ENCODE assay signal across 24 mouse cellular contexts in genomic region chr17:84937220-84937619, GRCm38 (mm10). TPM values are rescaled to one million over a fixed set of nuclear protein-coding genes. Genes with fewer than 3 reads are reported as not detected.
DNase-seq lines count a peak whose midpoint lies in the region; ATAC-seq lines count a peak whose summit lies in the region.
"Had no signal": no experiment of that assay in that cellular context is flagged by ENCODE, and none has a peak within 500 bp of the region (broad histone marks: within the 10 kb centered on the region; RNA-seq: fewer than 3 reads in every experiment).

No protein-coding gene starts in this region.

- ATAC-seq in limb, embryonic 15.5 days (ENCODE audit: insufficient number of reproducible peaks, low FRiP score, low TSS enrichment, low read depth), result no peak
- no peak for ATAC-seq in midbrain, embryonic 11.5 days (ENCODE audit: low FRiP score)
- peak; percentile 32 for ATAC-seq in activated CD4-positive, CD25-positive, alpha-beta regulatory T cell, adult 4 months
- ATAC-seq: forebrain, embryonic 14.5 days; forebrain, postnatal 0 days; hindbrain, embryonic 16.5 days had no signal

- peaks cover 11% of the 10 kb centered on the region; the same call in 1 of the 2 replicates for H3K4me1 ChIP-seq in limb, embryonic 15.5 days
- peaks cover 13% of the 10 kb centered on the region; the same call in 1 of the 2 replicates for H3K4me1 ChIP-seq in limb, embryonic 10.5 days
- no peaks in the 10 kb centered on the region for H3K4me1 ChIP-seq in midbrain, embryonic 11.5 days (ENCODE audit: control insufficient read depth, insufficient read depth, low read length)
- no peaks in the 10 kb centered on the region; the same call in 1 of the 2 replicates for H3K4me1 ChIP-seq in midbrain, embryonic 10.5 days
- H3K4me1 ChIP-seq: hindbrain, embryonic 12.5 days had no signal

- no peaks in the 10 kb centered on the region for H3K9me3 ChIP-seq in limb, embryonic 15.5 days
- no peaks in the 10 kb centered on the region for H3K9me3 ChIP-seq in limb, embryonic 10.5 days (replicated peaks)
- 0 out of 2 replicates have a peak, but pooled peaks cover 3% of the 10 kb centered on the region for H3K9me3 ChIP-seq in midbrain, embryonic 11.5 days (ENCODE audit: control insufficient read depth, low read length)
- H3K9me3 ChIP-seq in midbrain, embryonic 10.5 days (replicated peaks), result 0 out of 2 replicates have a peak, but pooled peaks cover 1% of the 10 kb centered on the region
- H3K9me3 ChIP-seq: embryonic facial prominence, embryonic 12.5 days; embryonic facial prominence, embryonic 15.5 days; hindbrain, embryonic 12.5 days had no signal

- WGBS in limb, embryonic 15.5 days, result 82% methylated on average over 7 of the region's 7 CpGs
- 90% methylated on average over 7 of the region's 7 CpGs for WGBS in limb, embryonic 10.5 days
- WGBS in midbrain, embryonic 11.5 days, result 87% methylated on average over 7 of the region's 7 CpGs
- WGBS in midbrain, embryonic 10.5 days, result 90% methylated on average over 7 of the region's 7 CpGs

- no peak overlapping the region for H3K4me3 ChIP-seq in limb, embryonic 15.5 days
- no peak overlapping the region for H3K4me3 ChIP-seq in limb, embryonic 10.5 days
- H3K4me3 ChIP-seq in midbrain, embryonic 11.5 days (ENCODE audit: low read depth, low read length), result no peak overlapping the region
- no peak overlapping the region for H3K4me3 ChIP-seq in midbrain, embryonic 10.5 days
- H3K4me3 ChIP-seq: embryonic facial prominence, embryonic 12.5 days; embryonic facial prominence, embryonic 15.5 days; gastrocnemius, adult 2 months; hindbrain, embryonic 12.5 days had no signal

- H3K27ac ChIP-seq in limb, embryonic 15.5 days, result 0 out of 2 replicates have a peak overlapping the region, but pooled peaks have one; percentile 17
- no peak overlapping the region for H3K27ac ChIP-seq in limb, embryonic 10.5 days
- no peak overlapping the region for H3K27ac ChIP-seq in midbrain, embryonic 11.5 days (ENCODE audit: low read depth, low read length)
- no peak overlapping the region for H3K27ac ChIP-seq in midbrain, embryonic 10.5 days (replicated peaks)
- H3K27ac ChIP-seq: embryonic facial prominence, embryonic 12.5 days; embryonic facial prominence, embryonic 15.5 days; gastrocnemius, adult 2 months; hindbrain, embryonic 12.5 days had no signal

- H3K4me2 ChIP-seq in limb, embryonic 15.5 days, result no peak overlapping the region
- no peak overlapping the region for H3K4me2 ChIP-seq in midbrain, embryonic 11.5 days
- H3K4me2 ChIP-seq: embryonic facial prominence, embryonic 12.5 days; embryonic facial prominence, embryonic 15.5 days; heart, embryonic 11.5 days; hindbrain, embryonic 12.5 days had no signal

- no peaks in the 10 kb centered on the region for H3K36me3 ChIP-seq in limb, embryonic 15.5 days
- no peaks in the 10 kb centered on the region for H3K36me3 ChIP-seq in limb, embryonic 10.5 days
- H3K36me3 ChIP-seq in midbrain, embryonic 11.5 days (ENCODE audit: control insufficient read depth, insufficient read depth, low read length), result no peaks in the 10 kb centered on the region
- H3K36me3 ChIP-seq in midbrain, embryonic 10.5 days, result no peaks in the 10 kb centered on the region
- H3K36me3 ChIP-seq: embryonic facial prominence, embryonic 12.5 days; embryonic facial prominence, embryonic 15.5 days; hindbrain, embryonic 12.5 days had no signal

- DNase-seq in limb, embryonic 10.5 days (ENCODE audit: low spot score), result no peak
- DNase-seq in midbrain, embryonic 11.5 days (ENCODE audit: low spot score, missing footprints), result peak; percentile 47
- no peak for DNase-seq in midbrain, embryonic 10.5 days (ENCODE audit: low spot score)
- DNase-seq in naive thymus-derived CD4-positive, alpha-beta T cell, adult 2 months (ENCODE audit: low read depth), result peak; percentile 66
- no peak for DNase-seq in yolk sac, embryonic 10.5 days (ENCODE audit: low spot score)
- DNase-seq in lung, postnatal 4 days, result no peak
- DNase-seq: adrenal gland, adult 2 months; adrenal gland, postnatal 14 days; cerebellum, adult 11 months; cerebellum, adult 2 months; cerebellum, adult 9-11 months; cerebellum, postnatal 25 days; forebrain, postnatal 0 days; gastrocnemius, adult 2 months; gastrocnemius, postnatal 14 days; heart, adult 11 months had no signal

- H3K27me3 ChIP-seq in limb, embryonic 15.5 days, result no peaks in the 10 kb centered on the region
- no peaks in the 10 kb centered on the region for H3K27me3 ChIP-seq in limb, embryonic 10.5 days (ENCODE audit: low read depth, poor library complexity, severe bottlenecking)
- H3K27me3 ChIP-seq in midbrain, embryonic 11.5 days (ENCODE audit: control insufficient read depth, insufficient read depth, low read length), result no peaks in the 10 kb centered on the region
- H3K27me3 ChIP-seq in midbrain, embryonic 10.5 days (ENCODE audit: low read depth, poor library complexity, severe bottlenecking), result no peaks in the 10 kb centered on the region
- H3K27me3 ChIP-seq: embryonic facial prominence, embryonic 12.5 days; embryonic facial prominence, embryonic 15.5 days; hindbrain, embryonic 12.5 days had no signal

- no peak overlapping the region for H3K9ac ChIP-seq in limb, embryonic 15.5 days
- H3K9ac ChIP-seq in midbrain, embryonic 11.5 days (ENCODE audit: low read length), result no peak overlapping the region
- H3K9ac ChIP-seq: embryonic facial prominence, embryonic 12.5 days; embryonic facial prominence, embryonic 15.5 days; forebrain, postnatal 0 days; hindbrain, embryonic 12.5 days had no signal

RNA-seq across cellular contexts. Expression of gene Ppm1b, which starts 19.3 kb away (rescaled TPM):
- 63.7 and 66.0 TPM in 2 replicates for polyA plus RNA-seq in limb, embryonic 15.5 days (2015; fragmentation: Nextera tagmentation; extraction: Ambion mirVana)
- 59.5 and 71.7 TPM in 2 replicates for polyA plus RNA-seq in limb, embryonic 10.5 days (2016; fragmentation: Nextera tagmentation; extraction: Ambion mirVana)
- polyA plus RNA-seq in midbrain, embryonic 11.5 days (2014; fragmentation: Nextera tagmentation; extraction: Ambion mirVana), result 99.3 and 102 TPM in 2 replicates
- polyA plus RNA-seq in midbrain, embryonic 10.5 days (2016; fragmentation: Nextera tagmentation; extraction: Ambion mirVana), result 58.0 and 67.2 TPM in 2 replicates
- 10 to 100 TPM; 13.7 to 18.1 TPM for polyA plus RNA-seq in activated CD4-positive, CD25-positive, alpha-beta regulatory T cell, adult 4 months (2017; shearing (Covaris generic))

Comparison
In these comparisons a context has a peak if more than half of its experiments do, and no peak if none do; other contexts are left out.
1. DNase-seq: peak in midbrain, embryonic 11.5 days (single experiment) and naive thymus-derived CD4-positive, alpha-beta T cell, adult 2 months (single experiment); none in limb, embryonic 10.5 days (single experiment), midbrain, embryonic 10.5 days (single experiment), yolk sac, embryonic 10.5 days (single experiment) and lung, postnatal 4 days (0 of 2).